Comparison of ENCODE assay signal across 7 mouse cellular contexts in the genomic region with DNA sequence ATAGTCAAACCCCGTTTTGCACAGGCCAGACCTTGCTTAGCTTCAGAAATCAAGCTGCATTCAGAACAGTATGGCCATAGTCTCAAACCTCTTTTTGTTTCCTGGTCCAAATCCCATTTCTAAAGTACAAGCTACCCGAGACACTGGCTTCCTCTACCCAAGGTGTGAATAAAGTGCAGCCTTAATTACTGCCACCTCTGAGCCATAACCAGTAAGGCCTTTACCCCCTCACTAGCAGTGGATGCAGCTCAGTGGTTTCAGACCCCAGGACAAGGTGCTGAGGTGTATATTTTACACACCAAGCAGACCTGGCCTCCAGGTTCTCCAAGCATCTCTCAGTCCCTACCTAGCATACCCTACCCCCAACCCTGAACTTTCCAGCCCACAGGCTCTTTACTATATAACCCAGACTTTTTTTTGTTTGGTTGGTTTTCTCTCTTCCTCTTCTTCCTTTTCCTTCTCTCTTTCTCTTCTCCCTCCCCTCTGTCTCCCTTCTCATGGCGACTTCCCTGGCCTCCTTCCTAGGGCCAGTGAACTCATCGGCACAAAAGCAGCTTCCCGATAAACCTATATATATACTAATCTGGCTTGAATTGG. TPM values are rescaled to one million over a fixed set of nuclear protein-coding genes. Genes with fewer than 3 reads are reported as not detected.
DNase-seq lines count a peak whose midpoint lies in the region; ATAC-seq lines count a peak whose summit lies in the region.

No protein-coding gene starts in this region.

- H3K36me3 ChIP-seq in lung, embryonic 16.5 days (ENCODE audit: control insufficient read depth, insufficient read depth, low read length), result no peaks in the 10 kb centered on the region
- H3K36me3 ChIP-seq in forebrain, embryonic 11.5 days (ENCODE audit: control insufficient read depth, insufficient read depth, low read length), result no peaks in the 10 kb centered on the region
- H3K36me3 ChIP-seq in limb, embryonic 13.5 days, result peaks cover 2% of the 10 kb centered on the region
- no peaks in the 10 kb centered on the region for H3K36me3 ChIP-seq in stomach, embryonic 15.5 days

- WGBS in lung, embryonic 16.5 days, result 63% methylated on average over 5 of the region's 5 CpGs
- WGBS in forebrain, embryonic 11.5 days, result 86% methylated on average over 5 of the region's 5 CpGs
- 65% methylated on average over 5 of the region's 5 CpGs for WGBS in limb, embryonic 13.5 days
- WGBS in stomach, embryonic 15.5 days, result 62% methylated on average over 5 of the region's 5 CpGs

- H3K4me2 ChIP-seq in lung, embryonic 16.5 days (ENCODE audit: low read depth, low read length), result peak overlapping the region; percentile 90
- H3K4me2 ChIP-seq in forebrain, embryonic 11.5 days (ENCODE audit: low read depth, low read length, severe bottlenecking), result peak overlapping the region; percentile 82
- H3K4me2 ChIP-seq in limb, embryonic 13.5 days (replicated peaks), result peak overlapping the region; percentile 77
- peak overlapping the region; percentile 73 for H3K4me2 ChIP-seq in stomach, embryonic 15.5 days

- H3K9ac ChIP-seq in lung, embryonic 16.5 days (ENCODE audit: low read length), result peak overlapping the region; percentile 84
- H3K9ac ChIP-seq in forebrain, embryonic 11.5 days (ENCODE audit: low read length), result peak overlapping the region; percentile 78
- peak overlapping the region; percentile 78 for H3K9ac ChIP-seq in limb, embryonic 13.5 days
- H3K9ac ChIP-seq in stomach, embryonic 15.5 days, result no peak overlapping the region

- 0 out of 2 replicates have a peak, but pooled peaks have one; percentile 0 for ATAC-seq in lung, embryonic 16.5 days (ENCODE audit: low read depth)
- ATAC-seq in forebrain, embryonic 11.5 days (replicated peaks; ENCODE audit: low FRiP score), result no peak
- no peak for ATAC-seq in limb, embryonic 13.5 days (ENCODE audit: low FRiP score, low read depth)
- no peak for ATAC-seq in stomach, embryonic 15.5 days (ENCODE audit: insufficient read depth, low FRiP score, low read depth)
- ATAC-seq in granulocyte monocyte progenitor cell, adult 5-6 weeks (replicated peaks; ENCODE audit: poor library complexity, severe bottlenecking), result no peak

- no peak for DNase-seq in lung, postnatal 10 days
- DNase-seq in forebrain, embryonic 11.5 days (ENCODE audit: low spot score), result no peak
- DNase-seq in urinary bladder, adult 18-20 months (ENCODE audit: low spot score in 2 of 2), result no peak

- H3K27me3 ChIP-seq in lung, embryonic 16.5 days (ENCODE audit: control insufficient read depth, insufficient read depth, low read depth, low read length), result no peaks in the 10 kb centered on the region
- no peaks in the 10 kb centered on the region for H3K27me3 ChIP-seq in forebrain, embryonic 11.5 days (ENCODE audit: control insufficient read depth, insufficient read depth, low read length)
- no peaks in the 10 kb centered on the region for H3K27me3 ChIP-seq in limb, embryonic 13.5 days
- no peaks in the 10 kb centered on the region for H3K27me3 ChIP-seq in stomach, embryonic 15.5 days (replicated peaks)

- peak overlapping the region; percentile 98 for H3K27ac ChIP-seq in lung, embryonic 16.5 days (ENCODE audit: low read length)
- H3K27ac ChIP-seq in forebrain, embryonic 11.5 days (ENCODE audit: low read depth, low read length), result peak overlapping the region; percentile 91; the same call in 1 of the 2 replicates
- H3K27ac ChIP-seq in limb, embryonic 13.5 days, result peak overlapping the region; percentile 92
- H3K27ac ChIP-seq in stomach, embryonic 15.5 days, result peak overlapping the region; percentile 97

- H3K4me3 ChIP-seq in lung, embryonic 16.5 days (ENCODE audit: low read length), result peak overlapping the region; percentile 74
- peak overlapping the region; percentile 55 for H3K4me3 ChIP-seq in forebrain, embryonic 11.5 days (ENCODE audit: low read depth, low read length)
- peak overlapping the region; percentile 54 for H3K4me3 ChIP-seq in limb, embryonic 13.5 days
- peak overlapping the region; percentile 57 for H3K4me3 ChIP-seq in stomach, embryonic 15.5 days (replicated peaks)

- H3K4me1 ChIP-seq in lung, embryonic 16.5 days (replicated peaks; ENCODE audit: control insufficient read depth, insufficient read depth, low read length), result peaks cover 11% of the 10 kb centered on the region
- H3K4me1 ChIP-seq in forebrain, embryonic 11.5 days (replicated peaks; ENCODE audit: control insufficient read depth, insufficient read depth, low read length), result no peaks in the 10 kb centered on the region
- H3K4me1 ChIP-seq in limb, embryonic 13.5 days, result peaks cover 16% of the 10 kb centered on the region
- peaks cover 2% of the 10 kb centered on the region for H3K4me1 ChIP-seq in stomach, embryonic 15.5 days

- H3K9me3 ChIP-seq in lung, embryonic 16.5 days (ENCODE audit: control insufficient read depth, low read length), result no peaks in the 10 kb centered on the region
- H3K9me3 ChIP-seq in forebrain, embryonic 11.5 days (ENCODE audit: control insufficient read depth, low read length), result no peaks in the 10 kb centered on the region
- no peaks in the 10 kb centered on the region for H3K9me3 ChIP-seq in limb, embryonic 13.5 days
- H3K9me3 ChIP-seq in stomach, embryonic 15.5 days, result no peaks in the 10 kb centered on the region

RNA-seq across cellular contexts. Expression of a gene that starts 56.3 kb away (rescaled TPM):
- polyA plus RNA-seq in lung, embryonic 16.5 days (2015; fragmentation: Nextera tagmentation; extraction: Ambion mirVana), result 12.4 and 13.1 TPM in 2 replicates
- 11.6 and 11.7 TPM in 2 replicates for polyA plus RNA-seq in forebrain, embryonic 11.5 days (2014; fragmentation: Nextera tagmentation; extraction: Ambion mirVana)
- polyA plus RNA-seq in limb, embryonic 13.5 days (2015; fragmentation: Nextera tagmentation; extraction: Ambion mirVana), result 11.7 and 13.2 TPM in 2 replicates
- polyA plus RNA-seq in stomach, embryonic 15.5 days (2015; fragmentation: Nextera tagmentation; extraction: Ambion mirVana), result 11.8 and 13.1 TPM in 2 replicates
- total RNA-seq in granulocyte monocyte progenitor cell, adult 5-6 weeks (2014; fragmentation: Nextera tagmentation), result 2.9 and 4.0 TPM in 2 replicates
- total RNA-seq in granulocyte monocyte progenitor cell, adult 5-6 weeks (2017), result 1.2 and 1.9 TPM in 2 replicates
